Mouse (Mus musculus) bone marrow, adult 2 months (tissue): ENCODE data around the gene Gdap2.

Experiments used
- CTCF ChIP-seq: fragments of 200-500 bp; IDR thresholded peaks from 2 replicates; pipeline ENCODE4 v1.5.1; 2011; ENCODE audit warnings: low read length, control low read depth; ENCODE audit not compliant: control insufficient read depth, insufficient read depth
- POLR2A ChIP-seq: fragments of 200-500 bp; IDR thresholded peaks from 2 replicates; pipeline ENCODE4 v1.6.1; 2011; ENCODE audit warnings: low read depth, mild to moderate bottlenecking, control low read depth, low read length, borderline replicate concordance; ENCODE audit not compliant: control insufficient read depth

DNA sequence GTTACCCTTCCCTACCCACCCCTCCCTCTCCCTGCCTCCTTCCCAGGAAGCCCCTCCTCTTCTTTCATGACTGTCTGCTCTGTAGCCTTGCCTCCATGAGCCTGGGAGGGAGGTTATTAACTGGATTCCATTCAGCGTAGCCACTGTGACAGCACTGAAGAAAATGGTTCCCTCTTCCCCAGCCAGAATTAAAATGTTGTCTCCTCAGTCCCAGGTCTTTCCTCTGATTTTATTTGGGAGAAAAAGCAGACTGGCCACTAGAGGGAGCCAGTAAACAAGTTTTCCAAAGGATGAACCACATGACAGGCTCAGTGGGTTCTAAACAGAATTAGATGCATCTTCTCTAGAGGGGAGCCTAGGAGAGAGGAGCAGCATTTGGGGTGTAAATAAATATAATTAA, 27.3 kb downstream of the Gdap2 start:
- TF ChIP-seq CTCF (no peak), POLR2A (no peak)
